Mouse (Mus musculus) spleen, adult 2 months (tissue): ENCODE results near the gene Mgme1. TPM values are rescaled to one million over a fixed set of nuclear protein-coding genes. Genes with fewer than 3 reads are reported as not detected.

Experiments
- DNase-seq, 2 experiments: peaks; one replicate each; pipeline versions ENCODE4 v3.0.0 to v3.0.0-alpha.2; 2012 to 2021; ENCODE audit warnings: low spot score in 2 of 2, low read depth in 1 of 2
- H3K27ac ChIP-seq: fragments of 200-500 bp; 2 replicates; pipeline ENCODE4 v1.5.1; 2012; ENCODE audit warnings: low read length, inconsistent platforms; ENCODE audit not compliant: insufficient read depth
- H3K27me3 ChIP-seq: fragments of 200-500 bp; 2 replicates; pipeline ENCODE4 v1.6.1; 2012; ENCODE audit warnings: mild to moderate bottlenecking, moderate library complexity, low read length, inconsistent platforms; ENCODE audit not compliant: control insufficient read depth, insufficient read depth
- H3K36me3 ChIP-seq: fragments of 200-500 bp; 2 replicates; pipeline ENCODE4 v1.6.1; 2012; ENCODE audit warnings: mild to moderate bottlenecking, low read length, inconsistent platforms; ENCODE audit not compliant: control insufficient read depth, insufficient read depth
- H3K4me1 ChIP-seq: fragments of 200-500 bp; 2 replicates; pipeline ENCODE4 v1.6.1; 2011; ENCODE audit warnings: inconsistent platforms; ENCODE audit not compliant: control insufficient read depth, insufficient read depth, insufficient read length
- H3K4me3 ChIP-seq: fragments of 200-500 bp; 2 replicates; pipeline ENCODE4 v1.5.1; 2011; ENCODE audit warnings: mild to moderate bottlenecking, inconsistent platforms; ENCODE audit not compliant: insufficient read depth, insufficient read length; ENCODE audit errors: extremely low read depth
- CTCF ChIP-seq: fragments of 200-500 bp; IDR thresholded peaks from 2 replicates; pipeline ENCODE4 v1.5.1; 2011; ENCODE audit warnings: mild to moderate bottlenecking, inconsistent platforms; ENCODE audit not compliant: insufficient read depth, insufficient read length, insufficient replicate concordance; ENCODE audit errors: extremely low read depth
- POLR2A ChIP-seq: fragments of 200-500 bp; IDR thresholded peaks from 2 replicates; pipeline ENCODE4 v1.6.1; 2011; ENCODE audit warnings: low read depth, low read length, inconsistent platforms
- WGBS: fragments of 180-500 bp; shearing (Covaris S2); methylation state at CpG from one replicate; pipeline ENCODE4 v1.1.7; 2018; 5-methylcytosine and 5-hydroxymethylcytosine counted together
- polyA plus RNA-seq: library from polyadenylated mRNA; depleted of rRNA; stranded (reverse); fragments of >200 nt; gene quantifications from 2 replicates; pipeline ENCODE4 v1.2.3, GENCODE M21; 2012

Gene Mgme1
- polyA plus RNA-seq, 1 experiment, result 2.0 TPM

DNA sequence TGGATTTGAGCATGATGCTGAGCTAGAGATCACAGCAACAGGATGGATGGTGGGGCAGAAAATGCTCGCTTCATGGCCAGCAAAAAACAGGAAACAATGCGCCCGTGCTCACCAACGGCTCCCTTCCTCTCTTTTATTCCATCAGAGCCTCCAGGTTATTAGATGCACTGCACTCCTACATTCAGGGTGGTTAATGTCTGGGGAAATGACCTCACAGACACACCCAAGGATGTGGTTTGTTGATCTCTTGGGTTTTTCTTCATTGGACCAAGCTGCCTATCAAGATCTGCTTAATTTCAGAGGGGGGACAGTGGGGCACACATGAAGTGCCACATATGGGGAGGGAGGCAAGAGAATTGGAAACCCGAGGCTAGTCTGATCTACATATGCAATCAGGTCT lies 39.3 kb upstream of the Mgme1 start:
- TF ChIP-seq CTCF (no peak), POLR2A (no peak)
- Histone ChIP-seq H3K36me3 (no peaks in the 10 kb centered on the region), H3K4me1 (peaks cover 25% of the 10 kb centered on the region), H3K27me3 (no peaks in the 10 kb centered on the region), H3K27ac (peak overlapping the region; percentile 85), H3K4me3 (peak overlapping the region; percentile 25; the same call in 1 of the 2 replicates)
- WGBS, result 9% methylated on average over 5 of the region's 5 CpGs
- DNase-seq, result peak; percentile 51 to 66

DNA sequence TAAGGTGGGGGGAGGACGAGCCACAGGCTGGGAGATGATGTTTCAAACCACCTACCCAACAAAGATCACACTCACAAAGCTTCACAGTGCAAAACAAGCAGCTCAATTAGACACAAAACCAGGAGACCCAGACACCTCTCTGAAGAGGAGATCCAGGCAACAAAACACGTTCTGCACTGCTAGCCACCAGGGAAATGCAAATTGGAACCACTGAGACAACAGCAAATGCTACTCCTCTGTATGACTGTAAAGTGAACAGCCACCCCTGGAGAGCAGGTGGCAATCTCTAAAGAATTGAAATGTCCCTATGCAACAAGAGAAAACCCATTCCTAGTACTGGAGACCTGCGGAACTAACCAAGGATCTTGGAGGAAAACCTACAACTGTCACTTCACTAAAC lies 36.9 kb upstream of the Mgme1 start:
- peaks cover 35% of the 10 kb centered on the region for H3K4me1 ChIP-seq
- no peaks in the 10 kb centered on the region for H3K36me3 ChIP-seq
- DNase-seq, result peak; percentile 48 to 66
- H3K4me3 ChIP-seq, result no peak overlapping the region
- 37% methylated on average over 3 of the region's 3 CpGs for WGBS
- peak overlapping the region; percentile 82 for H3K27ac ChIP-seq
- TF ChIP-seq CTCF (no peak), POLR2A (no peak)
- no peaks in the 10 kb centered on the region for H3K27me3 ChIP-seq

DNA sequence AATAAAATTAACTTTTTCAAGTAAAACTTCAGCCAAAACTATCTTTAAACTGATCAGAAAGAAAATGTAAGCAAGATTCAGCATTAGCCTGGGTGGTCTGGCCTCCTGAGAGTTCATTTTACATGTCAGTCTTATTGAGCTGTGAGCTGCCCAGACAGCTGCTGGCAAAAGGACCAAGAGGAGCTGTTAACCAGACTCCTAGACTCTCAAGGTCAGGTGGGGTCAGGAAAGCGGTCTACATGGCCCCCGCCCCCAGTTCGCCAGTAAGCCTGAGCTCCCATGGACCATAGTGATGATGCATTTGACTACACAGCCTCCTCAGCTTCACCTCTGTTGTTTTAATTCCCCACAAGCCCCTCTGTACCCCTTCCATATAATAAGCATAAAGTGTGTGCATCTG lies 34.7 kb upstream of the Mgme1 start:
- no peak for DNase-seq
- Histone ChIP-seq H3K4me3 (no peak overlapping the region), H3K27ac (no peak overlapping the region), H3K4me1 (peaks cover 35% of the 10 kb centered on the region), H3K27me3 (no peaks in the 10 kb centered on the region), H3K36me3 (no peaks in the 10 kb centered on the region)
- no peak for TF ChIP-seq POLR2A
- TF ChIP-seq CTCF, result no peak
- WGBS, result 97% methylated on average over 3 of the region's 3 CpGs

DNA sequence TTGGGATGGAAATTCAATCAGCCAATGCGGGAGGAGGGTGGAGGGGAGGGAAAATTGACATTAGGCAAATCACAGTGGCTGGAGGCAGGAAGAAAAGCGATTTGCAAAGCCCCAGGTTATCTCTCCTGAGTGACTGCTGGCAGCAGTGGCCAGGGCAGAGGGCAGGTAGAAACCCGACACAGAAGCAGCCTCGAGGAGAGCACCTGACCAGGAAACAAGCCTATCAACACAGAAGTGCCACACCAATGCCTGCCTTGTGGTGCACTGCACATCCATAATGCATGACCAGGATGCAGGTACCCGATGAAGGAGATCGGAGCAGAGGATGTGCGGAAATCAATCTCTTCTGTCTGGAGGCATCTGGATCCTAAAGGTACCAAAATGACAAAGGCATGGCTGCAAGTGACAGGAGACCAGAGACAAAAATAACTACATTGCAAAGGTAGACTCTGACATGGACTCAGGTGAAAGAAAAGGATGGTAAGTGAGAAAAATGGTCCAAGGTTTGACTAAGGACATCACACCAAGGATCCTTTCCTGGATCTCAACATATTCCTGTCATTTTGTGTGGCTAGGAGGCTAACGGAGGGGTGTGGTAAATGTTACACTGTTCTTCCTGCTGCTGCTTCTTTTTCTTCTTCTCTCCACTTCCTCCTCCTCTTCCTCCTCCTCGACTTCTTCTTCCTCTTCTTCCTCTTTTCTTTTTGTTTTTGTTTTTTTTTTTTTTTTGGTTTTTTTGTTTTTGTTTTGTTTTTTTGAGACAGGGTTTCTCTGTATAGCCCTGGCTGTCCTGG lies 33.5 kb upstream of the Mgme1 start:
- TF ChIP-seq POLR2A (no peak), CTCF (no peak)
- H3K27me3 ChIP-seq, result no peaks in the 10 kb centered on the region
- 62% methylated on average over 9 of the region's 9 CpGs for WGBS
- no peaks in the 10 kb centered on the region for H3K36me3 ChIP-seq
- peaks cover 30% of the 10 kb centered on the region for H3K4me1 ChIP-seq
- no peak overlapping the region; the same call in 1 of the 2 replicates for H3K27ac ChIP-seq
- no peak overlapping the region for H3K4me3 ChIP-seq
- no peak for DNase-seq

DNA sequence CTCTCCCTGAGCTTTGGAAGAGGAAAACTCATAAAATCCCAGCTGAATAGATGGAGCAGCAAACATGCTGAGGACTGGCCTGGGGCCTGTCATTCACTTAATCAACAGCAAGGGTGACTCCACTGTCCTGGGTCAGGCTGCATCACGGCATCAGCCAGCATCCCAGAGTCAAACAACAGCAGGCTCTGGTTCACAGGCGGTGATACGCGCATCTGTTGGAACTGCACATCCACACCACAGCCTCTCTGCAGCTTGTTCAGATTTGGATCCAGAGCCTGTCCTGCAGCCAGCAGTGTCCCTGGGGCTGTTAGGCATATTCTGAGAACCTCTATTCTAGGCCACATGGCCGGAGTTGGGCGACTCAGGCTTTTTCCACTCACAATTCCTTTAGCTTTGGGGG lies 32.1 kb upstream of the Mgme1 start:
- Histone ChIP-seq H3K4me1 (peaks cover 23% of the 10 kb centered on the region; the same call in 1 of the 2 replicates), H3K27me3 (no peaks in the 10 kb centered on the region), H3K27ac (no peak overlapping the region), H3K4me3 (no peak overlapping the region), H3K36me3 (no peaks in the 10 kb centered on the region)
- DNase-seq, result no peak
- no peak for TF ChIP-seq POLR2A
- no peak for TF ChIP-seq CTCF
- 87% methylated on average over 6 of the region's 6 CpGs for WGBS

DNA sequence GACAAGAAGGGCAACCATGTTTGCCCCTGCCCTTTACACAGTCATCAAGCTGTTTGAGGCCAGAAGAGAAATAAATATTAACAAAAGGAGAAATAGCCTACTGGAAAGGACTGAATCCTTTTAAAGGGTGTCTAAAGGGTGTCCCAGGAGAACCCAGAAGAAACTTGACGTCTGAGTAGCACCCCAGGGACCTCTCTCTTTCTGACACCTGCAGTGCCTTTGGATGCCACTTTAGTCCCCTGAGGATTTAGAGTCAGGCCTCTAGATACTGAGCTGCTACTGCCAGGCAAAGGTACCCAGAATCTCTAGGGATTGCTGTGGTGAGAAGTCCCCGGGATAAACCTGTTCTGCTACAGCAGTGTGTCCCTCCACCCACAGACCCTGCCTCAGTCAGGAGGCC lies 31.1 kb upstream of the Mgme1 start:
- peak in 1 of 2 experiments; percentile 58 for DNase-seq
- 34% methylated on average over 2 of the region's 2 CpGs for WGBS
- Histone ChIP-seq H3K4me1 (peaks cover 21% of the 10 kb centered on the region; the same call in 1 of the 2 replicates), H3K27ac (peak overlapping the region; percentile 48), H3K4me3 (no peak overlapping the region), H3K36me3 (no peaks in the 10 kb centered on the region), H3K27me3 (no peaks in the 10 kb centered on the region)
- no peak for TF ChIP-seq CTCF
- no peak for TF ChIP-seq POLR2A

DNA sequence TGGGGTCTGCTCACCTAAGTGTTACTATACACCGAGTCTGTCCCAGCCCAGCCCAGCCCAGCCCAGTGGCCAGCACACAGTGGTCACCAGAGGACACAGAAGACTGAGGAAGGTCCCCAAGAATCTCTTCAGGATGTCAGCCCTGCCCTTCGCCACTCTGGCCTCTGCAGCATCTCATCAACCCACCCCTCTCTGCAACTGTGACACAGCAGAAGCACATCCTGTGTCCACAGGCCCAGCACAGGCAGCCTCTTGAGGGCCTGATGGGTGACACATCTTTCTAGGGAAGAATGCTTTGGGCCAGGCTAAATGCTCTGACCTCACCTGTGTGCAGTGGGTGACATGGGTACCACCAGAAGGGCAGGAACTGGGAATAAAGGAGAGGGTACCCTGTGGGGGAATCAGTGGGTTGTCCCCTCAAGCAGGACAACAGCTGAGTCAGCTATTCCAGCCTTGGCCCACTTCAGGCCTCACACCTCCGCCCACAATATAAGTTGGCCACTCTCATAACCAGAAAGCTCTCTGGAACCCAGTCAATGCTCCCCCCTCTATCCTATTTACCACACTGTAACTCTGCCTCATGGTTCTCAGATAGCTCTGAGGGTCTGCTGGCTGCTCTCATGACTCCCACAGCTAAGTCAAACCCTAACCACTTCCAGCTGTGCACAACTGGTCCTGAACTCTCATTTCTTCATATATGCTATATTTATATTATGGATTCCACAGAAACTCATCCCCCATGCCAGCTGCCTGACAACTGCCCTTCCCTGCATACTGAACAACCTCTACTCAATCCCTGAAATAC lies 30.2 kb upstream of the Mgme1 start:
- no peak for DNase-seq
- WGBS, result 68% methylated on average over 3 of the region's 3 CpGs
- TF ChIP-seq CTCF (no peak), POLR2A (no peak)
- peaks cover 23% of the 10 kb centered on the region; the same call in 1 of the 2 replicates for H3K4me1 ChIP-seq
- H3K27ac ChIP-seq, result no peak overlapping the region; the same call in 1 of the 2 replicates
- no peaks in the 10 kb centered on the region for H3K27me3 ChIP-seq
- no peak overlapping the region for H3K4me3 ChIP-seq
- no peaks in the 10 kb centered on the region for H3K36me3 ChIP-seq
